In the genomic region with DNA sequence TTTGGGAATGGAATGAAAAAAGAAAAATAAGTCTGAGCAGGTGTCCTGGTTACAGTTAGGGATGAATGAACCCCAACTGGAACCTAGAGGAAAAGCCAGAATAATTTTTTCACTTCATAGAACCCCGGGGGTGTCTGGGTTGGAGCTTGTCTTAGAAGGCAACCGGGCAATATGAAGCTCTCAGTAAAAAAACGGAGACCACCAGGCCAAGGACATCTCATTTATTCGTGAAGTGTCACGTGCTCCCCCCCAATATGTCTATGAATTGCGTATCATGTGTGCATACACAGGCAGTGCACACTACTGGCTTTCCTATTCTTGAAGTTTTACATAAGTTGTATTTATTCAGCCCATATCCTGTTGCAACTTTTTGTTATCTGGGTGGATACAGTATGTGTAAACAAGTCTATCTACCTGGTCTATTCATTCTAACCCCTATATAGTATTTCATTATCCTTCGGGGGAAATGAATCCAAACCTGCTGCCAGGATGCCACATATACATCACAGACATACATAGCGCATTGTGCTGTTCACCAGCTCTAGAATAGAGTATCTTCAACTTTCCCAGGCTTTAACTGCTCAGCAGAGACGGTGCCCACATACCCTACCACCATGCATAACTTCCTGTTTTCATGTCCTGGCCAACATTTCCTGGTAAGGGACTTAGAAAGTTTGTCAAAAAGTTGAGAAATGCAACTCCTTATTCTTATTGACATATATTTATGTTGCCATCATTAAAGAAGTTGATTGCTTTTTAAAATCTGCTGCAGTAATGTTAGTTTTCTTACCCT, we compare ENCODE assay signal across 7 mouse cellular contexts. TPM values are rescaled to one million over a fixed set of nuclear protein-coding genes. Genes with fewer than 3 reads are reported as not detected.
A peak's percentile ranks its signal among the peaks of the same experiment; 100 is the strongest.
DNase-seq lines count a peak whose midpoint lies in the region; ATAC-seq and TF ChIP-seq lines count a peak whose summit lies in the region.

No protein-coding gene starts in this region.

- H3K27me3 ChIP-seq in testis, adult 2 months (ENCODE audit: control insufficient read depth, insufficient read depth, low read length) = no peaks in the 10 kb centered on the region
- no peaks in the 10 kb centered on the region for H3K27me3 ChIP-seq in forebrain, embryonic 12.5 days
- peaks cover 19% of the 10 kb centered on the region for H3K27me3 ChIP-seq in liver, embryonic 13.5 days

- no peak for DNase-seq in testis, postnatal 14 days (ENCODE audit: low spot score)
- DNase-seq in liver, embryonic 13.5 days = no peak
- no peak for DNase-seq in right cerebral cortex, adult 18-20 months
- DNase-seq in adrenal gland, postnatal 4 days (ENCODE audit: low spot score in 2 of 2) = no peak
- DNase-seq in urinary bladder, postnatal 25 days (ENCODE audit: low spot score) = no peak

- TF ChIP-seq CTCF in testis, adult 2 months (IDR thresholded peaks at IDR 0.05; ENCODE audit: control insufficient read depth, insufficient read depth, insufficient replicate concordance, low read depth, low read length) = no peak

- H3K36me3 ChIP-seq in testis, adult 2 months (ENCODE audit: control insufficient read depth, insufficient read depth, low read length) = no peaks in the 10 kb centered on the region
- peaks cover 4% of the 10 kb centered on the region for H3K36me3 ChIP-seq in forebrain, embryonic 12.5 days (replicated peaks)
- H3K36me3 ChIP-seq in liver, embryonic 13.5 days = peaks cover 5% of the 10 kb centered on the region

- H3K4me1 ChIP-seq in testis, adult 2 months (ENCODE audit: control insufficient read depth, insufficient read depth, low read length) = peaks cover 7% of the 10 kb centered on the region
- peaks cover 13% of the 10 kb centered on the region for H3K4me1 ChIP-seq in forebrain, embryonic 12.5 days
- H3K4me1 ChIP-seq in liver, embryonic 13.5 days (replicated peaks) = peaks cover 31% of the 10 kb centered on the region

- H3K27ac ChIP-seq in testis, adult 2 months (ENCODE audit: control insufficient read depth, insufficient read depth, low read depth, low read length) = no peak overlapping the region
- peak overlapping the region; percentile 94; the same call in 1 of the 2 replicates for H3K27ac ChIP-seq in forebrain, embryonic 12.5 days
- H3K27ac ChIP-seq in liver, embryonic 13.5 days = no peak overlapping the region

- peak overlapping the region; percentile 94 for H3K4me3 ChIP-seq in testis, adult 2 months (ENCODE audit: control insufficient read depth, low read depth, low read length)
- H3K4me3 ChIP-seq in forebrain, embryonic 12.5 days (replicated peaks) = peak overlapping the region; percentile 83
- peak overlapping the region; percentile 80 for H3K4me3 ChIP-seq in liver, embryonic 13.5 days (replicated peaks)

- no peak for TF ChIP-seq POLR2A in testis, adult 2 months (IDR thresholded peaks at IDR 0.05; ENCODE audit: control insufficient read depth, low read depth, low read length)

- peak overlapping the region; percentile 87 for H3K9ac ChIP-seq in forebrain, embryonic 12.5 days
- peak overlapping the region; percentile 84 for H3K9ac ChIP-seq in liver, embryonic 13.5 days

- H3K9me3 ChIP-seq in forebrain, embryonic 12.5 days = no peaks in the 10 kb centered on the region
- no peaks in the 10 kb centered on the region for H3K9me3 ChIP-seq in liver, embryonic 13.5 days (replicated peaks)

- 58% methylated on average over 9 of the region's 9 CpGs for WGBS in forebrain, embryonic 12.5 days
- 31% methylated on average over 9 of the region's 9 CpGs for WGBS in liver, embryonic 13.5 days (ENCODE audit: insufficient replicate concordance)

- ATAC-seq in forebrain, embryonic 12.5 days (ENCODE audit: low FRiP score) = no peak
- ATAC-seq in liver, embryonic 13.5 days (ENCODE audit: low read depth) = no peak

- peak overlapping the region; percentile 56 for H3K4me2 ChIP-seq in forebrain, embryonic 12.5 days
- H3K4me2 ChIP-seq in liver, embryonic 13.5 days = peak overlapping the region; percentile 85

RNA-seq across cellular contexts. Expression of gene Zfp777, which starts 0.8 kb away (rescaled TPM):
- 3.0 and 5.2 TPM in 2 replicates for polyA plus RNA-seq in testis, adult 2 months (2012; rRNA removed)
- 10.8 and 11.8 TPM in 2 replicates for polyA plus RNA-seq in forebrain, embryonic 12.5 days (2016; fragmentation: Nextera tagmentation; extraction: Ambion mirVana)
- polyA plus RNA-seq in liver, embryonic 13.5 days (2015; fragmentation: Nextera tagmentation; extraction: Ambion mirVana) = 2.8 and 3.1 TPM in 2 replicates
- 10 to 100 TPM; 43.3 to 44.0 TPM for total RNA-seq in adrenal gland, postnatal 4 days (2021)

RNA-seq across cellular contexts. Expression of gene Zfp746, which starts 36.9 kb away (rescaled TPM):
- 17.4 and 18.1 TPM in 2 replicates for polyA plus RNA-seq in testis, adult 2 months (2012; rRNA removed)
- 27.4 and 28.3 TPM in 2 replicates for polyA plus RNA-seq in forebrain, embryonic 12.5 days (2016; fragmentation: Nextera tagmentation; extraction: Ambion mirVana)
- polyA plus RNA-seq in liver, embryonic 13.5 days (2015; fragmentation: Nextera tagmentation; extraction: Ambion mirVana) = 3.9 and 5.0 TPM in 2 replicates
- 10 to 100 TPM; 31.7 to 37.8 TPM for total RNA-seq in adrenal gland, postnatal 4 days (2021)
